Mouse (Mus musculus) urinary bladder, adult 2 months (tissue): ENCODE measurements around the gene Gm10563. TPM values are rescaled to one million over a fixed set of nuclear protein-coding genes. Genes with fewer than 3 reads are reported as not detected.

Experiments
- DNase-seq: peaks from one replicate; pipeline ENCODE4 v3.0.0; 2022; ENCODE audit warnings: low spot score
- polyA plus RNA-seq: library from polyadenylated mRNA; depleted of rRNA; stranded (reverse); fragments of >200 nt; gene quantifications from 2 replicates; pipeline ENCODE4 v1.2.3, GENCODE M21; 2012

The Gm10563 gene
- polyA plus RNA-seq, 1 experiment = not detected

DNA sequence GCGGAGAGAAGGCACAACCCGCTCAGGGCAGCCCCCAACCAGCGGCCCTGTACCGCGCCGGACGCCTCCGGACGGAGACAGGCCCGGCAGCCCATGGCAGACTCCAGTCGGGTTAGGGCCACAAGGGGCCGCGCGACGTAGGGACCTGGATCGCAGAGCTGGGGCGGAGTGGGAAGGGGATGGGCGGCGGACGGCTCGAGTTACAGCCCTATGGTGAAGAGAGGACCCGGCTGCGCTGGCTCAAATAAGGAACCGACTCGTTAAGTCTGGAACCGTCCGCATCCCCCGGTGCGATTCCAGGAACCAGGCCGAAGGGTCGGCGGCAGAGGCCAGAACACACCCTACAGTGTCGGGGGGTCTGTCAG, 7.9 kb upstream of the Gm10563 start, which contains the start of gene Mmp23:
Gene Mmp23, minus strand, starts transcription at position 299 of the 365 bp plus-strand sequence.
- peak; percentile 56 for DNase-seq

DNA sequence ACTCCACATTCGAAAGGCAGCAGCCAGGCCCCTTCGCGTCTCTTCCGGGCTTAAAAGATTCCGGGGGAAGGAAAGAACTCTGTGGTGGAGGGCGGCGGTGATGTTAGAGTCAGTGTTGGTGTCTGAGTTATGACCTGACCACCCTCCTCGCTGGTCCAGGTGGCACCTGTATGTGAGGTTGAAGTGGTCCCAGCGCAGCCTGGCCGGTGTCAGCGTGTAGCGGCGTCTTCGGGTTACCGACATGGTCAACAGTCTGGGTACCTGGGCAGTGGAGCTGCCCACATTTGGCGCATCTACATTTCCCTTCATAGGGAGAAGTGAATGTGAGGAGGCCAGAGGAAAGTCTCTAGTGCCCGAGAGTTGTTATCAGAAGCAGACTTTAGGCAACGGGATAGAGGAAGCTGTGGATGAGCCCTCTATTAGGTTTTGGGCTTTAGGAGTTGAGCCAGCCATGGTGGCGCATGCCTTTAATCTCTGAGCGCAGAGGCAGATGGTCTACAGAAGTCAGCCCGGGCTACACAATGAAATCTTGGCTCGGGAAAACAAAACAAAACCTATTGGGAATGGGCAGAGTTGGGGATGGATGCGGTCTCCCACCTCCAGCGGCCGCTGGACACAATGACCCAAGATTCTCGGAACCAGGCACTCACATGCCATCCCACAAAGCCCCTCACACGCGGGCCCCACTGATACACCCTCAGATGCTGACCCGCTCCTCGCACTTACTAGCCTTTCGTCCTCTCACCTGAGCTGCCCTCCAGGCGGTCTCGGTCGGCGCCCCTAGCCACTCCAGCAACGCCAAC, 7.3 kb upstream of the Gm10563 start:
- no peak for DNase-seq

DNA sequence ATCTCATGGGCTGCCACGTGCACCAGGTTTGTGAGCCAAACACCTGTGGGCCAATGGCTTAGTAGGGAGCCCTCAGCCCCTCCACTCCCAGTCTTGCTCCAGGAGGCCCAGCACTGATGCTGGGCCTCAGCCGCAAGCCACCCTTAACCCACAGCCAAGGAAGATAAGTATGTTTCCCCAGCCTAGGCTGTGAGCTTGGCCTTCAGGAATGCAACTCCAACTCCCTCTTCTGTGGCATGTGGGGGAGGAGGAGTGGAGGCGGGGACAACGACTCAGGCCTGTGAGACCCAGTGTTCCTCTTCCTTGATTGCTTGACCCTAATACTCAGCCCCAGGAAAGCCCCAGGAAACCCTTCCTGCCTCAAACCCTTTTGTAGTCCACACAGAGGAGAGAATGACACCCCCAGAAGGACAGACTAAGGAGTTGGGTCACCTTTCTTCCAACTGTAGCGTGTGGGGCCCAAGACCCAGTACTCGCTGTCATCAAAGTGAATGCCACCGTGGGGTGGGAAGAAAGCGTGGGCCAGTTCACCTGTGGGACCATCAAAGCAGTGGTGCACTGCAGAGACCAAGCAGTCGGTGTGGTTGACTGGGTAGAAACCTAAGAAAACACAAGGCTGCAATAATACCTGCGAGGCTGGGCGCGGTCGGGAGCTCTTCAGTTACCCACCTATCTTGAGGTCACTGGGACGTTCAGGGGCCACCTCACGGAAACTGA, 6.5 kb upstream of the Gm10563 start:
- no peak for DNase-seq

DNA sequence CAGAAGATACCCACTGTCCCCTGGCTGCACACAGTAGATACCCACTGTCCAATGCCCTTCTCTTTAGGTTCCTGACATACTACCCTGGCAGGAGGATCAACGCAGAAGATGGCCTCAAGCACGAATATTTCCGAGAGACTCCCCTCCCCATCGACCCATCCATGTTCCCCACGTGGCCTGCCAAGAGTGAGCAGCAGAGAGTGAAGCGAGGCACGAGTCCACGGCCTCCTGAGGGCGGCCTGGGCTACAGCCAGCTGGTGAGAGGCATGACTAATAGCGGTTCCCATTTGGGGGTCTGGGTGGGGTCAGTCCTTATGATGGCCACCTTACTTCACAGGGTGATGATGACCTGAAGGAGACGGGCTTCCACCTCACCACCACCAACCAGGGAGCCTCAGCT, 4.1 kb upstream of the Gm10563 start:
- DNase-seq = no peak

DNA sequence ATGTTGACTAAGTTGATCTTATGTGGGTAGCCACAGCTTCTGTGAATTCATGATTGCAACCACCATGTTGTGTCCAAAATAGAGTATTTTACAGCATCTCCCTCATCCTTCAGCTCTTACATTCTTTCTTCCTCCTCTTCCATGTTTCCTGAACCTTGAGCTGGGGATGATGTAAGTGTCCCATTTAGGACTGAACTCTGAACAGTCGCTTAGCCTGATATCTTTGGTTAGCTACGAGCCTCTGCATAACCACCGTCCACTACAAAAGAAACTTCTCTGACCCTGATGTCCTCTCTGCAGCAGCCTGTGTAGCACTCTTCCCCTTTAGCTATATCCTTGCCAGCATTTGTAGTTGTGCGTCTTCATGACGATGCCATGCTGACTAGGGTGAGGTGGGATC, 513 bp upstream of the Gm10563 start:
- no peak for DNase-seq

DNA sequence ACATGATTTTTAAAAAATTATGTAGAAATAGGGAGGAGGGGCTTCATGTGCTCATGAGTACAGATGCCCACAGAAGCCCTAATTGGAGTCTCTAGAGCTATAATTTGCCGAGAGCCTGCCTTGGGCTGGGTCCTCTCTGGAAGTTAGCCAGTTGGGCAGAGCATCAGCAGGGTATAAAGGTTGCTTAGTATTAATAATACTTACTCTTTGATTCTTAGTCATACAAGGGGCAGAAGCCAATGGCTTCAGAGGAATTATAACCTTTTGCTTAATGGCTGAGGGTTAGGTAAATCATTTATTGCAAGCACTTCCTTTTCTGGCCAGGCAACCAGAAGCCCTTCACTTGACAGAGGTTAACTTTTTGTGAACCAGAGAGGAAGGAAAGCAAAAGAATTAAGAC, 1.7 kb downstream of the Gm10563 start:
- no peak for DNase-seq

DNA sequence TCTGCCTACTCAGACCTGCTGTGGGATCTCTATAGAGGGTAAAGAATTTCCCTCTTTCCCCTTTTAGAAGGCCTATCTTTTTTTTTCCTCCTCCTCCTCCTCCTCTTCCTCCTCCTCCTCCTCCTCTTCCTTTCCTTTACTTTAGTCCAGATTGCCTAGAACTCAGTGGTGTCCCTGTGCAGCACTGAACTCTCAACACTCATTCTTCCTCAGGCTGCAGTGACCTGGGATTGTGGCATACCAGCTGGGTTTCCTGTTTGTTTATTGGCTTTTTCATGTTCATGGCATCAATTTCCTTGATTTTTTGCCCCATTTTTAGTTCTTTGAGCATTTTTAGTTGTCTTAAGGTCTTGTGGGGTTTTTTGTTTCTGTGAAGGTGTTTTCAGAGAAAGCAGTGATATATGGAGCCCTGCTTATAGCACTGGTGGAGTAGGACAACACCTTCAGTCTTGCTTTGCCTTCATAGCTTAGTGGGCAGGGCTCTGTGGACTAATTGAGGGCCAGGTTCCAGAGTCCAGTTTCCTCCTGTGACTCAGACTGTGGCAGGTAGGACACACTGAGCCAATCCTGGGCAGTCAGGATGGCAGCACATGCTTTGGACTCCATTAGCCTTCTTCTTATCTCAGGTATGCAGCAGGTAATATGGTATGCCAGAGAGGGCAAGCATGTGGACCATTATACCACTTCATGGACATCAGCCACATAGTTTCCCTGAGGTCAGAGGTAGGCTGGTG, 9.3 kb downstream of the Gm10563 start:
- no peak for DNase-seq

DNA sequence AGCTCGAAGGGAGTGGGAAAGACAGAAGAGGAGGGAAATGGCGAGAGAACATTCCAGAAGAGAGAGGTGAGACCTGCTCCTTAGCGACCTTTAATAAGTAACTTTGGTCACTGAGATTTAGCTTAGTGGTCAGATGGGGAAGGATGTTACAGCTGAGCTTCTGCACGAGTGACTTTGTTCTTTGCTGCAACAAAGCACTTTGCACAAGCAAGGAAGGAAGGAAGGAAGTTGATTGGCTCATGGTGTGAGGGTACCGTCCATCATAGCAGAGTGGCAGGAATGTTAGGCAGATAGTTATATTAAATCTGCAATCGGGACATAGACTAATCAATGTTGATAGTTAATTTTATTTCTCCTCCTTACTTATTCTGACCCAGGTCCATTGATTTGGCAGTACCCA, 14.9 kb downstream of the Gm10563 start:
- DNase-seq = no peak

DNA sequence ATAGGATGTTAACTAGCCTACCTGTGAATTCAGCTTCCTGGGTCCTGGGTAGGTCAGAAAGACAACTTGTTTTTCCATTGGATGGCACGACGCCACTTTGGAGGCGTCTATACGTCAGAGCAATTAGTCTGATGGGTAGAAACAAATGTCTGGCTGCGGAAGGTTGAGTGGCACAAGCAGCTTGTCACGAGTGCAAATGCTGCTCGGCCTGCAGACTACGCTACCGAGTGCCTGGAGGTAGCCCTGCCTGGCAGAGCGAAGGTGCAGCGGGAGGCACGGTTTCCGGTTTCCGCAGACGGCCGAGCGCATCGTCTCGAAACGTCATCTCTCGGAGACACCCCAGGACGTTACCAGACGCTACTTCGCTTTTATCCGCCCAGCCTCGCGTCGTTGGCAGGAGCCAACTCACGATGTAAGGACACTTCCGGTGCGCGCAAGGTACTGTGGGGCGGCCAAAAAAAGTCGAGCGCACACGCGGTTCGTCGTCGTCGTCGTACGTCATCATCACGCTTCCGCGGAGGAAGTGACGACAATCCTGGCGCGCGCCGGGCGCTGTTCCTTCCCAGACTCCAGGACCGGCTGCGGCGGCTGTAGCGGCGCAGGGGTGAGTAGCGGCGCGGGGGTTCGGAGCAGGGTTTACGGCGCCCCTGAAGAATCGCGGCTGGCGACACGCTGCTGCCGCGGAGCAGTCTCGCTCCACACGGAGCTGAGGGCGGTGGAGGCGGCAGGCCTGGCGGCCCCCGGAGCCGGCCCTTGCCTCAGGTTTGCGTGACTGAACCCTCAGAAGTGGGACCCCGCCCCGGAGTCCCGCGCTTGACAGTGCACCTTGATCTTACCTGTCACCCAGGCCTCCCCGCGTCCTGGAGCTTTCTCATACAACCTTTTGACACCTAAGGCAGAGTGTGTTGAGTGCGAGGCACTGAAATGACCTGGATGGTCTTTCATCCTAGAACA, 20.6 kb downstream of the Gm10563 start, which contains the start of gene Cdk11b:
Gene Cdk11b, plus strand, starts transcription at position 517 of the 954 bp plus-strand sequence.
- DNase-seq = peak; percentile 83

DNA sequence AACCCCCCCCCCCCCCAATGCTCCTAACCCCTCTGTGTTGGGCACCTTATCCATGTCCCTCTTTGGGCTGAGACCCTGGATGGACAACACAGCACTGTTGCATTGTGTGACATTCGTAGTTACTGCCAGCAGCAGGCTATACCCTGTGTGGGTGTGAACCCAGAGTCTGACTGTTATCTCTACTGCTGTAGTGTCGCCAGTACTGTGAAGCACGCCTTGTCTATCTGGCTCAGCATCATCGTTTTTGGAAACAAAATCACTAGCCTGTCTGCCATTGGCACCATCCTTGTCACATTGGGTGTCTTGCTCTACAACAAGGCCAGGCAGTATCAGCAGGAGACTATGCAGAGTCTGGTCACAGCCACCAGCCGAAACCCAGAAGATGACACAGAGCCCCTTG, 26.9 kb downstream of the Gm10563 start:
- no peak for DNase-seq

DNA sequence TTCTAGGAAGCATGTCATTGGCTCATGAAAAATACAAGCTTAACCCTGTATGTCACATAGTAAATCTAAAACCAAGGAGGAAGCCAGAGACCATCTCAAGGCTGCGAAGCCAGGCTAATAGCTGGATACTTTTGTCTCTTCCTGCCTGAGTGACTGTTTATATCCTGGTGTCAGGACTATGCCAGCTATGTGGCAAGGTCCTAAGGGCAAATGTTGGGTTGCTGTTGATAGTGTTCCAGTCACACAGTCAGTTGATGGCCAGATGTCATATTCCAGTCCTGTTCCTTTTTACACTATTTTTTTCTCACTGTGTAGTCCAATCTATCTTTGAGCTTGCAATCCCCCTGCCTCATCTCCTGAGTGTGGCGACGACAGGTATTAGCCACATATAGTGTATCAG, 31.9 kb downstream of the Gm10563 start:
- no peak for DNase-seq

DNA sequence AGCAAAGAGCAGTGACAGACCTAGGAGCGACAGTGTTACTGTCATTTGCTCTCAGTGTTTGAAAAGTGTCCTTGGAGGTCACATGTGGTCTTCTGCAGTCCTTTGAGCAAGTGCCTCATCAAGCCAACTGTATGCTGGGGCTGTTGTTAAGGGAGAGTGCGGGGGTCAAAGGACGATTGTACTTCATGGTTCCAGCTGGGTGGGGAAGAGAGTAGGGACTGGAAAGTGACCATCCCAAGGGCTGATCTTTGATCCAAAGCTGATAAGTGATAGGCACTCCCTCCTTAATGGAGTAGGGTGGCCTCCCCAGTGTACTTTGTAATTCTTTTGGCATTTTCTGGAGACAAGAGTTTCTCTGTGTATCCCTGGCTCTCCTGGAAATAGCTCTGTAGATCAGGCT, 33.3 kb downstream of the Gm10563 start:
- DNase-seq = no peak

DNA sequence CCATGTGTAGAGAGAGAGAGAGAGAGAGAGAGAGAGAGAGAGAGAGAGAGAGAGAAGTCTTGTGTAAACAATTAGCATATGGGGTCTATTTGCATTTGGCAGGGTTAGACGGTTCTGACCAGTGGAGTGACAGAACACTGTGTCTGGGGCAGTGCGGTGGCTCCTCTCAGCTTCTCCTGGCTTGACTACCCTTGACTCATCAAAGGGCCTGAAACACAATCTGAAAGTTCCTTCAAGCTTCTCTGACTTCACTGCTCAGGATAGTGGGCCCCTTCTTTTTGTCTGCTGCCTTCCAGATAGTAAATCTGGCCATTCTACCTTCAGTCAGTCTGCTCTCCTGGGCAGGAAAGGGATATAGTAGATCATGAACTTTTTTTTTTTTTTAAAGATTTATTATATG, 38.4 kb downstream of the Gm10563 start:
- DNase-seq = no peak

DNA sequence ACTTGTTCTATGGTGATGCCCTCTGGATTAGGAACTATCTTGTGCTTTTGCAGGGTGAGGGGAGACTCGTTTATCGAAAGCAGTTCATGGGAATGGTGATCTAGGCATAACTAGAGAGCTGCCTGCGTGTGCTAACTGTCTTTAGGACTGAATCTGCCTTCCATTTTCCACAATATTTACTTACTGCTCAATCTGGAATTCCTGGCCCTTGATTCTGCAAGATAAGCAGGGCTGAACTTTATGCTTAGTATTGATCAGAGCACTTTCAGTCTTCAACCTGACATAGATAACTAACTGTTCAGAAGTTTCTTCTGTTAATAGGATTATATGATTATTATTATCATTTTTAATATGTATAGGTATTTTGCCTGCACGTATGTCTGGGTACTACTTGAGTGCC, 40.1 kb downstream of the Gm10563 start:
- no peak for DNase-seq

DNA sequence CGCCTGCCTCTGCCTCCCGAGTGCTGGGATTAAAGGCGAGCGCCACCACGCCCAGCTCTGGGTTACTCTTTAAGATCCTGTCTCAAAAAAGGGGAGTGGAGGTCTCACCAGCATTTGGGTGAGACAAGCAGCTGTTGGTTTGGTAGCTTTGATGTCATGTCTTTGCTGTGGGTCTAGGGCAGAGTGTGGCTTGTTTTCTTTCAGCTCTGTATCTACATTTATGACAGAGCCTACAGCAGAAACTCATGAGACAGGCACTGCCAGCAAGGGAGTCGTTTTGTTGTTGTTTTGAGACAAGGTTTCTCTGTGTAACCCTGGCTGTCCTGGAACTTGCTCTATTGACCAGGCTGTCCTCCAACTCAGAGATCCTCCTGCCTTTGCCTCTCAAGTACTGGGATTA, 41.4 kb downstream of the Gm10563 start:
- no peak for DNase-seq

DNA sequence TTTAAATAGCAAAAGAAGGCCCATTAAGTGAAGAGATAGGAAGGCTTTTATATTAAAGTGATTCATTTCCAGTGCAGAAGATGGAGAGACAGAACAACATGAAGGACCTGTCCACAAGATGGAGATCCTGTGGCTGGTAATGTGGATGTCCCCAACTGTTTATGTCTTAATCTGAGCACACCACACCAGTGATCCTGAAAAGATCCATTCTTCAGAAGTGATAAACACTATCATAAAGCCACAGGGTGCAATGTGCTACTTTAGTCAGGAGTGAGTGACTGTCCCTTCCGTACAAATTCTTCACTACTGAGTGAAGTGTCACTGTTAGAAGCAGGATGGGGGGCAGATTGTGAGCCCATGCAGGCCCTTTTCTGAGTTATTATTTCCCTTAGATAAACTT, 42.5 kb downstream of the Gm10563 start:
- DNase-seq = no peak

DNA sequence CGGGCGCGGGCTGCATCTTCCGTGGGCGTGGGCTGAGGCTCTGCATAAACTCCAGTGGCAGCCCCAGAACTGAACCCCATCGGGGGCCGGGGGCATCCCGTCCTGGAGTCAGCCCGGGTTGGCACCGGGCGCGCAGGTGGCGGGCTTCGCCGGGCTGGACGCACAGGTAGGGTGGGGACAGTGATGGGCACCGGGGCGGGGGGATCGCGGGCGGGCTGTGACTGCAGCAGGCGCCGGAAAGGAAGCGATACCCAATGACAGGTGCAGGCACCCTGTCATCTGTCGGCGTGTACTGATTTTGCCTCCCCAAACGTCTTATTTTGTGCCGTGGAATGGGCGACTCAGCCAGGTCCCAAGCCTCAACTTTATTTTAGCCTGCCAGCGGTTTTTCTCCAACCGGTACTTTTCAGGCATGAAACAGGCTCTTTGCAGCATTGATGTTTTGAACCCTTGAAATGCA, 43.2 kb downstream of the Gm10563 start:
- no peak for DNase-seq

DNA sequence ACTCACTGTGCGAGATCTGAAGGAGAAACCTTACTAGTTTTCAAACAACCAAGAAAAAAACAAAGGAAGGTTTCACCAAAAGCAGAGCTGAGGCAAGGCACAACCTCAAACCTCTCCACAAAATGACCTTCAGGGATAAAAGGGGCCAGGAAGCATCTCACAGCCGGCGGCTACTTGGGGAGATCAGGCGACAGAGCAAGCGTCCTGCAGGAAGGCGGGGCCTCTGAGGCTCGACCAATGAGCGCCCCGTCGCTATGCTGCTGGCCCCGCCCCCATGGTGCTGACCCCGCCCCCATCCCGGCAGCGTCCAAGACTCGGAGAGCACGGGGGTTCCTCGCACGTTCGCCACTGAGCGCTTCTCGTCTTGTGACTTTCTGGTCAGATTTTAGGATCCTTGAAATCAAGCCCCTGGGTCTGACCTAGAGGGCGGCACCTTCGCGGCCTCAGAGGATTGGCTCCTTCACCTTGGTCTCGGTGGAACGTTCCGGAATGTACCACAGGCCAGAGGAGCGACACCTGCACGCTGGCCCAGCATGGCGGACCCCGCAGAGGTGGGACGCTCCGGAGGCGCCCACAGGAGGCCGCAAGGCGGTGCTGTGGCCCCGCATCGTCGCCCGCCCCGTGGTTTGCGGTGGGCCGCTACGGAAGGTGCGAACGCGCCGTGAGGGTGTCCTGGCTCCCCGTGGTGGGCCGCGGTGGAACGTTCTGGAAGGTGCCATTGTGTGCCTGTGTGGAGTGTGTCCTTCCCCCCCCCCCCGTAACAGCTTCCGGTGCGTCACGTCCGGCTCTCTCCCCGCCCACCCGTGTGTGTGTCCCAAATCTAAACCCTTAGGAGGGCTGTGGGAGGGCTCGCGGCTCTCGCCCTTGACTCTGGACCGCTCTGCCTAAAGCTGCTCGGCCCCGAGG, 43.9 kb downstream of the Gm10563 start, which contains the start of gene Slc35e2:
Gene Slc35e2, plus strand, starts transcription at position 326 of the 906 bp plus-strand sequence.
- DNase-seq = peak; percentile 99

DNA sequence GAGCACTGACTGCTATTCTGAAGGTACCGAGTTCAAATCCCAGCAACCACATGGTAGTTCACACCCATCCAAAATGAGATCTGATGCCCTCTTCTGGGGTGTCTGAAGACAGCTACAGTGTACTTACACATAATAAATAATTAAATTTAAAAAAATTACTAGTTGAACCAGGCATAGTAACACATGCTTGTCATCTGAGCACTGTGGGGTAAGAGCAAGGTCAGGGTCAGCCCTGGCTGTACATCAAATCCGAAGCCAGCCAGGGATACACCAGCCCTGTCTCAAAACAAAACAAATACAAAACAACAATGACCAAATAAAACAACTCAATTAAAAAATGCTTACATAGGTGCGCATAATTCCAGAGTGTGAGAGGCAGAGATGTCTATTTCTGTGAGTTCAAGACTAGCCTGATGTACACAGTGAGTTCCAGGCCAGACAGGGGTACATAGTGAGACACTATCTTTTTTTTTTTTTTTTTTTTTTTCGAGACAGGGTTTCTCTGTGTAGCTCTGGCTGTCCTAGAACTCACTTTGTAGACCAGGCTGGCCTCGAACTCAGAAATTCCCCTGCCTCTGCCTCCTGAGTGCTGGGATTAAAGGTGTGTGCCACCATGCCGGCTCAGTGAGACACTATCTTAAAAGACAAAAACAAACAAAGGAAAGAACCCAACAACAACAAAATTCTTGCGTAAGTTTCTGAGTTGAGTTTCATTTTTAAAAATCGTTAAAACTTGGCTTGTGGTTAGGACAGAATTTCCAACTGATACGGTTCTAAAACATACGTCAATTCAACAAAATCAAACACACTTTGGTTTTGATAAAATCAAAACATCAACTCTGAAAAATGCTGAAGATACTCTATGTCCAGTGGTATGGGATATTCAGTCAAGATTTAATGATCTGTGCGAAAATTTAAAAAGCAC, 45.0 kb downstream of the Gm10563 start:
- DNase-seq = no peak
